Mouse (Mus musculus): ENCODE results near the gene Otud7b. TPM values are rescaled to one million over a fixed set of nuclear protein-coding genes. Genes with fewer than 3 reads are reported as not detected.

Otud7b gene
- polyA plus RNA-seq, 1 experiment from 2014 or later = 7.4 TPM

- peak; percentile 79 for ATAC-seq
- H3K9me3 ChIP-seq (ENCODE audit: low read length) = no peaks in the 10 kb centered on the region
- DNase-seq = peak; percentile 43
- peaks cover 21% of the 10 kb centered on the region; the same call in 1 of the 2 replicates for H3K27me3 ChIP-seq (ENCODE audit: insufficient read depth, low read length)
- peak overlapping the region; percentile 77 for H3K27ac ChIP-seq (ENCODE audit: low read depth)
- TF ChIP-seq EP300 (IDR thresholded peaks at IDR 0.05; ENCODE audit: low read depth) = no peak
- no peak for TF ChIP-seq CTCF (IDR thresholded peaks at IDR 0.05; ENCODE audit: low read depth)
- peaks cover 4% of the 10 kb centered on the region for H3K36me3 ChIP-seq (replicated peaks; ENCODE audit: insufficient read depth, low read length)
- H3K4me3 ChIP-seq (ENCODE audit: low read depth, low read length) = no peak overlapping the region
- WGBS (ENCODE audit: insufficient replicate concordance) = 38% methylated on average over 4 of the region's 4 CpGs
- peak overlapping the region; percentile 38 for H3K9ac ChIP-seq (replicated peaks)
- peaks cover 19% of the 10 kb centered on the region for H3K4me1 ChIP-seq (ENCODE audit: insufficient read depth)
- H3K4me2 ChIP-seq (ENCODE audit: low read depth, low read length) = peak overlapping the region; percentile 82
Measured at GRCm38 (mm10) chr3:96160222-96160802, 56.0 kb downstream of the Otud7b start.

- Histone ChIP-seq H3K9ac (replicated peaks) (peak overlapping the region; percentile 38), H3K4me2 (ENCODE audit: low read depth, low read length) (peak overlapping the region; percentile 82)
Measured at GRCm38 (mm10) chr3:96160803-96161516, 56.6 kb downstream of the Otud7b start.

DNA sequence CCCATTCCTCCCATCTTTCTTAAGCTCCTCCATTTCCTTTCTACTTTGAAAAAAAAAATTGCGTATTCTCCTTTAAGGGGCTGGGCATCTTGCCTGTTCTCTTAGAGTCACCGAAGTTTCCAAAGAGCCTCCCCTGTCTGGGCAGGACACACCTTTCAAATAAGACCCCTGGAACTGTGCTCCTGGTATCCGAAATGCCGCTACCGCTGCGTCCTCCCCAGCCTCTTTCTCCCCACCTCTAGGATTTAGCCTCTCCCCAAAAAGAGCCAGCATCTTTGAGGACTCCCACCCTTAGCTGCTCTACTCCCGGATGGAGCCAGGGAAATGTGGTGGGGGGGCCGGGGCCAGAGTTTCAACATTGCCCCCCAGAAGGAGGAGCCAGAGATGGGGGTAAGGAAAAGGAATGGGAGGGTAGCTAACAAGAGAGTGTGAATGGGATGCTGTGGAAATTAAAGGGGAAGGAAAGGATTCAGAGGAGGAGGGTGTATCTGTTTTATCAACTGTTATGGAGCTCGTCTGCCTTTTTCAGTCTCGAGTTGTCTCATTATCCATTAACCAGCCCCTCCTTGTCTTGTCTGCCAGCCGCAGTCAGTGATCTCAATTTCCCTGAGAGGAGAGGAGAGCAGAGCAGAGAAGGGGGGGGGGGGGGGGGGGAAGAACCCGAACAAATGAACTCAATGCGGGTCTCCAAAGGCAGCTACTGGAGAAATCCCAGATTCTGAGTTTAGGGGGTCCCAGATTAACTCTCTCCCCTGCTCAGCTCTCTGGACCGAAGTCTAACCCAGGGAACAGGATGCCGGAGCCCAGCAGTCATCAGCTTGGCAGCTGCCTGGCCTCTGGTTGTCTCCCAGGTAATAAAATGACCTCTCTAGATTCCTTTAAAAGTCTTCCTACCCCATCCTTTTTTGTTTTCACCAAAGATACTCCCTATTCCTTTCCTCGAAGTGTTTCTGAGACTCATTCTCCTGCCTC is 57.8 kb downstream of the Otud7b start, which contains the start of gene Mtmr11:
Mtmr11 (plus strand) TSS at position 136 of the 972 bp plus-strand sequence.
- Histone ChIP-seq H3K36me3 (replicated peaks; ENCODE audit: insufficient read depth, low read length) (no peaks in the 10 kb centered on the region), H3K4me2 (ENCODE audit: low read depth, low read length) (peak within 1 kb of the TSS; percentile 82), H3K27me3 (ENCODE audit: insufficient read depth, low read length) (peaks cover 21% of the 10 kb centered on the region; the same call in 1 of the 2 replicates), H3K4me1 (ENCODE audit: insufficient read depth) (peaks cover 19% of the 10 kb centered on the region), H3K9ac (replicated peaks) (peak within 1 kb of the TSS; percentile 46; the same call in 1 of the 2 replicates), H3K4me3 (ENCODE audit: low read depth, low read length) (peak within 1 kb of the TSS; percentile 48), H3K9me3 (ENCODE audit: low read length) (no peaks in the 10 kb centered on the region), H3K27ac (ENCODE audit: low read depth) (peak within 1 kb of the TSS; percentile 77)
- TF ChIP-seq EP300 (IDR thresholded peaks at IDR 0.05; ENCODE audit: low read depth) (no peak), CTCF (IDR thresholded peaks at IDR 0.05; ENCODE audit: low read depth) (no peak)
- ATAC-seq (no peak), DNase-seq (no peak)
- 11% methylated on average over 16 of the region's 16 CpGs for WGBS (ENCODE audit: insufficient replicate concordance)

More at GRCm38 (mm10) chr3:96160803-96161516, 56.6 kb downstream of the Otud7b start:
- Histone ChIP-seq H3K4me1 (ENCODE audit: insufficient read depth) (peaks cover 19% of the 10 kb centered on the region), H3K9me3 (ENCODE audit: low read length) (no peaks in the 10 kb centered on the region), H3K27ac (ENCODE audit: low read depth) (peak overlapping the region; percentile 77), H3K4me3 (ENCODE audit: low read depth, low read length) (peak overlapping the region; percentile 48), H3K36me3 (replicated peaks; ENCODE audit: insufficient read depth, low read length) (no peaks in the 10 kb centered on the region), H3K27me3 (ENCODE audit: insufficient read depth, low read length) (peaks cover 21% of the 10 kb centered on the region; the same call in 1 of the 2 replicates)
- DNase-seq = peak; percentile 57
- ATAC-seq = peak; percentile 61
- 3% methylated on average over 12 of the region's 12 CpGs for WGBS (ENCODE audit: insufficient replicate concordance)
- TF ChIP-seq CTCF (IDR thresholded peaks at IDR 0.05; ENCODE audit: low read depth) = no peak
- no peak for TF ChIP-seq EP300 (IDR thresholded peaks at IDR 0.05; ENCODE audit: low read depth)

- TF ChIP-seq EP300 (IDR thresholded peaks at IDR 0.05; ENCODE audit: low read depth) (no peak), CTCF (IDR thresholded peaks at IDR 0.05; ENCODE audit: low read depth) (no peak)
- Histone ChIP-seq H3K4me2 (ENCODE audit: low read depth, low read length) (peak overlapping the region; percentile 82), H3K9me3 (ENCODE audit: low read length) (no peaks in the 10 kb centered on the region), H3K9ac (replicated peaks) (peak overlapping the region; percentile 44; the same call in 1 of the 2 replicates), H3K27ac (ENCODE audit: low read depth) (no peak overlapping the region), H3K36me3 (replicated peaks; ENCODE audit: insufficient read depth, low read length) (no peaks in the 10 kb centered on the region), H3K4me1 (ENCODE audit: insufficient read depth) (peaks cover 23% of the 10 kb centered on the region), H3K4me3 (ENCODE audit: low read depth, low read length) (peak overlapping the region; percentile 48; the same call in 1 of the 2 replicates), H3K27me3 (ENCODE audit: insufficient read depth, low read length) (peaks cover 21% of the 10 kb centered on the region; the same call in 1 of the 2 replicates)
- DNase-seq = no peak
- ATAC-seq = no peak
- 83% methylated on average over 6 of the region's 6 CpGs for WGBS (ENCODE audit: insufficient replicate concordance)
Measured at GRCm38 (mm10) chr3:96163040-96163439, 58.7 kb downstream of the Otud7b start.

DNA sequence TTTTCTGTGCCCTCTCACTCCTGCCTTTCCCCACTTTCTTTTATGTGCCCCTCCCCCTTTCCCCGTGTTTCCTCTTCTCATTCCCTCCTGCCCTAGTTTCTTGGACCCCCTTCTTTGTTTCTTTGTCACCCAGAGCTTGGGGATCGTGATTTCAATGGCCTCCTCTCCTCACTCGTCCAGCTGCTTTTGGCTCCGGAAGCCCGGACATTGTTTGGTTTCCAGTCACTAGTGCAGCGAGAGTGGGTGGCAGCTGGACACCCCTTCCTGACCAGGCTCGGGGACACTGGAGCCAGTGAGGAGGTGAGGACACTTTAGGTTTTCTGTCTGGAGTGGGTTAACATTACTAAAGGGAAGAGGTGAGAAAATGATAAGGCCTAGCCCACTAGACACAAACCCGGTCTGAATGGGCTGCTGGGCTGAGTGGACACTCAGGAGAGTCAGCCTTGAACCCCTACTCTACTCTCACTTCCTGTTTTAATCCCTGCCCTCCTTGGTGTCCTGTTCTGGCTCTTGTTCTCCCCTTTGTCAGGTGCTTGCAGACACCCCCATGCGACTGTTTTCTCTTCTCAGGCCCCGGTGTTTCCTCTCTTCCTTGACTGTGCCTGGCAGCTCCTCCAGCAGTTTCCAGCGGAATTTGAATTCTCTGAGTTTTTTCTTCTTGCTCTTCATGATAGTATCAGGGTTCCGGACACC is 64.3 kb downstream of the Otud7b start:
- H3K36me3 ChIP-seq (replicated peaks; ENCODE audit: insufficient read depth, low read length) = 0 out of 2 replicates have a peak, but pooled peaks cover 4% of the 10 kb centered on the region
- WGBS (ENCODE audit: insufficient replicate concordance) = 67% methylated on average over 12 of the region's 12 CpGs
- no peak for ATAC-seq
- H3K4me1 ChIP-seq (ENCODE audit: insufficient read depth) = peaks cover 27% of the 10 kb centered on the region
- H3K9me3 ChIP-seq (ENCODE audit: low read length) = no peaks in the 10 kb centered on the region
- no peak overlapping the region for H3K27ac ChIP-seq (ENCODE audit: low read depth)
- TF ChIP-seq CTCF (IDR thresholded peaks at IDR 0.05; ENCODE audit: low read depth) (no peak), EP300 (IDR thresholded peaks at IDR 0.05; ENCODE audit: low read depth) (no peak)
- H3K27me3 ChIP-seq (ENCODE audit: insufficient read depth, low read length) = no peaks in the 10 kb centered on the region
- no peak overlapping the region for H3K4me3 ChIP-seq (ENCODE audit: low read depth, low read length)
- no peak overlapping the region for H3K9ac ChIP-seq (replicated peaks)
- H3K4me2 ChIP-seq (ENCODE audit: low read depth, low read length) = no peak overlapping the region
- DNase-seq = no peak
